Mouse (Mus musculus) intestine, embryonic 16.5 days (tissue): ENCODE measurements around the gene Il22ra1. TPM values are rescaled to one million over a fixed set of nuclear protein-coding genes. Genes with fewer than 3 reads are reported as not detected.

Experiments used
- ATAC-seq: fragments of 200-750 bp; cut with Nextera tagmentation; 2 replicates; pipeline ENCODE4 v1.8.0; 2017; ENCODE audit warnings: moderate TSS enrichment, moderate library complexity
- H3K27ac ChIP-seq: fragments of 300-500 bp; sonication (generic); 2 replicates; pipeline ENCODE4 v1.5.1; 2014; ENCODE audit warnings: mild to moderate bottlenecking, low read length
- H3K27me3 ChIP-seq: fragments of 300-500 bp; sonication (generic); replicated peaks from 2 replicates; pipeline ENCODE4 v1.6.1; 2014; ENCODE audit warnings: low read length, control low read depth, mixed read lengths; ENCODE audit not compliant: control insufficient read depth, insufficient read depth
- H3K36me3 ChIP-seq: fragments of 300-500 bp; sonication (generic); 2 replicates; pipeline ENCODE4 v1.6.1; 2014; ENCODE audit warnings: low read length, control low read depth; ENCODE audit not compliant: control insufficient read depth, insufficient read depth
- H3K4me1 ChIP-seq: fragments of 300-500 bp; sonication (generic); 2 replicates; pipeline ENCODE4 v1.6.1; 2014; ENCODE audit warnings: low read length, control low read depth, mixed read lengths; ENCODE audit not compliant: control insufficient read depth, insufficient read depth
- H3K4me2 ChIP-seq: fragments of 300-500 bp; sonication (generic); 2 replicates; pipeline ENCODE4 v1.6.1; 2014; ENCODE audit warnings: low read depth, low read length, control low read depth
- H3K4me3 ChIP-seq: fragments of 300-500 bp; sonication (generic); 2 replicates; pipeline ENCODE4 v1.5.1; 2014; ENCODE audit warnings: mild to moderate bottlenecking, low read length
- H3K9ac ChIP-seq: fragments of 300-500 bp; sonication (generic); 2 replicates; pipeline ENCODE4 v1.6.1; 2014; ENCODE audit warnings: low read depth, low read length
- H3K9me3 ChIP-seq: fragments of 300-500 bp; sonication (generic); 2 replicates; pipeline ENCODE4 v1.6.1; 2016; ENCODE audit warnings: low read length, control low read depth; ENCODE audit not compliant: control insufficient read depth
- WGBS: fragments of 180-500 bp; shearing (Covaris S2); extraction: QIAGEN DNeasy Blood & Tissue Kit; methylation state at CpG from one replicate; pipeline ENCODE4 v1.1.7; 2014; 5-methylcytosine and 5-hydroxymethylcytosine counted together
- polyA plus RNA-seq: library from polyadenylated mRNA; unstranded; fragments of >200 nt; fragmentation: Nextera tagmentation; extraction: Ambion mirVana; gene quantifications from 2 replicates; pipeline ENCODE4 v1.2.1, GENCODE M21; 2015

The Il22ra1 gene
- polyA plus RNA-seq, 1 experiment from 2014 or later = 6.6 TPM

DNA sequence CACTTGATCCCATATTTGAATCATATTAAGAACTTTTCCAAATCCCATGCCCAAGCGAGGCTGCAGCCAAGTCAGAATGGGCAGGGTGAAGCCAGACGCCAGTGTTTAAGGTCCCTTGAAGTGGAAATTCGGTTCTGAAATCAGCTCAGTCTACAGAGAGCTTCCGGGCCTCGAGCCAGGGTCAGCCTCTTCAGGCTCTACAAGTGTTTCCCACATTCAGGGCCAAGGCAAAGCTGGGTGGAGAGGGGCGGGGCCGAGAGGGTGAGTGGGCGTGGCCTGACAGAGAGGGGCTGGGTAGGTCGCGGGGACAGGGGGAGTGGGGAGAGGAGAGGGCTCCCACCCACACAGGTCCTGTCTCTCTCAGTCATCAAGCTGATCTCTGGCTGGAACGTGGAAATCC is 70.0 kb downstream of the Il22ra1 start:
- ATAC-seq = peak; percentile 32; the same call in 1 of the 2 replicates

GRCm38 (mm10) chr4:135801543-135801942 is 73.6 kb downstream of the Il22ra1 start:
- H3K27me3 ChIP-seq = no peaks in the 10 kb centered on the region
- no peaks in the 10 kb centered on the region for H3K9me3 ChIP-seq
- 17% methylated on average over 8 of the region's 8 CpGs for WGBS
- peak; percentile 62 for ATAC-seq
- no peak overlapping the region for H3K9ac ChIP-seq
- peaks cover 9% of the 10 kb centered on the region for H3K4me1 ChIP-seq
- no peak overlapping the region for H3K4me2 ChIP-seq
- no peak overlapping the region for H3K27ac ChIP-seq
- H3K36me3 ChIP-seq = no peaks in the 10 kb centered on the region
- no peak overlapping the region for H3K4me3 ChIP-seq

More for the DNA sequence above, 70.0 kb downstream of the Il22ra1 start:
- Histone ChIP-seq H3K4me1 (peaks cover 11% of the 10 kb centered on the region), H3K9ac (0 out of 2 replicates have a peak overlapping the region, but pooled peaks have one; percentile 33), H3K4me2 (peak overlapping the region; percentile 12; the same call in 1 of the 2 replicates), H3K9me3 (no peaks in the 10 kb centered on the region), H3K27ac (no peak overlapping the region), H3K36me3 (no peaks in the 10 kb centered on the region), H3K4me3 (peak overlapping the region; percentile 11; the same call in 1 of the 2 replicates), H3K27me3 (no peaks in the 10 kb centered on the region)
- WGBS = 26% methylated on average over 11 of the region's 11 CpGs

Other genes with a start within 250 kb of the Il22ra1 start
- gene Stpg1, start 233.4 kb upstream of the Il22ra1 start, polyA plus RNA-seq = 0.27 and 0.29 TPM in 2 replicates
- 5.2 and 5.6 TPM in 2 replicates for gene Nipal3, start 233.1 kb upstream of the Il22ra1 start, polyA plus RNA-seq
- 2.5 and 2.9 TPM in 2 replicates for gene Grhl3, start 154.5 kb upstream of the Il22ra1 start, polyA plus RNA-seq
- gene Ifnlr1, start 41.9 kb upstream of the Il22ra1 start, polyA plus RNA-seq = 4.3 and 5.2 TPM in 2 replicates
- gene Myom3, start 31.5 kb downstream of the Il22ra1 start, polyA plus RNA-seq = 0.88 and 1.1 TPM in 2 replicates
- gene Srsf10, start 127.6 kb downstream of the Il22ra1 start, polyA plus RNA-seq = 146 and 157 TPM in 2 replicates
- gene Pnrc2, start 145.7 kb downstream of the Il22ra1 start, polyA plus RNA-seq = 165 and 171 TPM in 2 replicates
- 0.43 and 0.66 TPM in 2 replicates for gene Cnr2, start 167.2 kb downstream of the Il22ra1 start, polyA plus RNA-seq
- gene Fuca1, start 192.6 kb downstream of the Il22ra1 start, polyA plus RNA-seq = 214 and 254 TPM in 2 replicates
- 147 and 165 TPM in 2 replicates for gene Hmgcl, start 218.3 kb downstream of the Il22ra1 start, polyA plus RNA-seq
- gene Gale, start 235.6 kb downstream of the Il22ra1 start, polyA plus RNA-seq = 127 and 130 TPM in 2 replicates
- 111 and 115 TPM in 2 replicates for gene Lypla2, start 244.5 kb downstream of the Il22ra1 start, polyA plus RNA-seq